Mouse (Mus musculus) ES-E14 (cell line): ENCODE data around the gene Ccdc57. TPM values are rescaled to one million over a fixed set of nuclear protein-coding genes. Genes with fewer than 3 reads are reported as not detected.

ENCODE experiments used
- DNase-seq: peaks from one replicate; pipeline ENCODE4 v3.0.0-alpha.2; 2013; ENCODE audit warnings: low read depth, low spot score
- H3K27ac ChIP-seq: 2 replicates; pipeline ENCODE4 v1.5.1; 2012; ENCODE audit warnings: low read depth, mild to moderate bottlenecking, low read length, moderate library complexity, mixed read lengths; ENCODE audit not compliant: poor library complexity, insufficient read depth, severe bottlenecking
- H3K36me3 ChIP-seq: 2 replicates; pipeline ENCODE4 v1.6.1; 2012; ENCODE audit warnings: mild to moderate bottlenecking, low read length, moderate library complexity, mixed read lengths; ENCODE audit not compliant: control insufficient read depth, poor library complexity, insufficient read depth, severe bottlenecking
- H3K4me1 ChIP-seq, 2 experiments: fragments of 150-350 bp in 1 of 2; sonication (generic) in 1 of 2; 2 replicates each; pipeline ENCODE4 v1.6.1; 2012; ENCODE audit warnings: low read length in 2 of 2, mild to moderate bottlenecking in 1 of 2, mixed read lengths in 1 of 2; ENCODE audit not compliant: control insufficient read depth in 2 of 2, insufficient read depth in 2 of 2, poor library complexity in 1 of 2
- H3K4me3 ChIP-seq, 2 experiments: fragments of 150-350 bp in 1 of 2; sonication (generic) in 1 of 2; 2 replicates each; pipeline ENCODE4 v1.5.1; 2012; ENCODE audit warnings: low read length in 2 of 2, low read depth in 1 of 2, mild to moderate bottlenecking in 1 of 2, mixed read lengths in 1 of 2; ENCODE audit not compliant: insufficient read depth in 1 of 2, poor library complexity in 1 of 2, severe bottlenecking in 1 of 2
- H3K9ac ChIP-seq: 2 replicates; pipeline ENCODE4 v1.6.1; 2012; ENCODE audit warnings: low read depth, mild to moderate bottlenecking, low read length, mixed read lengths; ENCODE audit not compliant: poor library complexity, insufficient read depth, severe bottlenecking
- H3K9me3 ChIP-seq: fragments of 150-350 bp; sonication (generic); 2 replicates; pipeline ENCODE4 v1.6.1; 2012; ENCODE audit warnings: low read depth, mild to moderate bottlenecking, low read length; ENCODE audit not compliant: control insufficient read depth, insufficient read depth
- CHD2 ChIP-seq: IDR thresholded peaks from 2 replicates; pipeline ENCODE4 v1.6.1; 2014; ENCODE audit warnings: mild to moderate bottlenecking, low read depth, low read length, inconsistent platforms
- HCFC1 ChIP-seq: IDR thresholded peaks from 2 replicates; pipeline ENCODE4 v1.6.1; 2012; ENCODE audit warnings: low read length, inconsistent platforms, borderline replicate concordance; ENCODE audit not compliant: insufficient read depth
- MAFK ChIP-seq: IDR thresholded peaks from 2 replicates; pipeline ENCODE4 v1.6.1; 2014; ENCODE audit warnings: mild to moderate bottlenecking, low read depth, low read length, inconsistent platforms; ENCODE audit not compliant: insufficient read depth
- ZC3H11A ChIP-seq: IDR thresholded peaks from 2 replicates; pipeline ENCODE4 v1.6.1; 2012; ENCODE audit warnings: low read depth, mild to moderate bottlenecking, inconsistent platforms, low read length, borderline replicate concordance
- ZNF384 ChIP-seq: IDR thresholded peaks from 2 replicates; pipeline ENCODE4 v1.6.1; 2012; ENCODE audit warnings: low read depth, low read length, inconsistent platforms
- in situ Hi-C, 2 experiments: fragments of 600-800 bp; cut with MboI; formaldehyde crosslinking; loops; one replicate each; pipeline ENCODE4 v1.15.1; 2025; ENCODE audit warnings: low sequenced_read_pairs in 2 of 2, inconsistent platforms in 1 of 2; ENCODE audit not compliant: unreplicated experiment in 2 of 2
- total RNA-seq: library from RNA; depleted of rRNA; stranded (reverse); fragments of 300-350 nt; gene quantifications from 2 replicates; pipeline ENCODE4 v1.2.3, GENCODE M21; 2012

Gene Ccdc57
- total RNA-seq, 1 experiment = 1.8 TPM

- H3K4me3 ChIP-seq = no peak overlapping the region
- TF ChIP-seq ZC3H11A (no peak), CHD2 (no peak), MAFK (no peak), HCFC1 (no peak), ZNF384 (no peak)
- H3K9me3 ChIP-seq = no peaks in the 10 kb centered on the region
- no peak overlapping the region for H3K27ac ChIP-seq
- H3K9ac ChIP-seq = no peak overlapping the region
- DNase-seq = no peak
- peaks cover 0 to 5% of the 10 kb centered on the region in 2 experiments; a peak in 1 of 4 replicates for H3K4me1 ChIP-seq
- in situ Hi-C loops = no loop called here
- peaks cover 10% of the 10 kb centered on the region; the same call in 1 of the 2 replicates for H3K36me3 ChIP-seq
Measured at GRCm38 (mm10) chr11:120898114-120898548, 34.5 kb downstream of the Ccdc57 start.

- H3K36me3 ChIP-seq = peaks cover 10% of the 10 kb centered on the region; the same call in 1 of the 2 replicates
- in situ Hi-C loops = no loop called here
- DNase-seq = no peak
- H3K4me1 ChIP-seq = no peaks in the 10 kb centered on the region
- no peak overlapping the region for H3K4me3 ChIP-seq
- no peak overlapping the region for H3K27ac ChIP-seq
- TF ChIP-seq ZC3H11A = no peak
- TF ChIP-seq MAFK = no peak
- TF ChIP-seq ZNF384 = no peak
- TF ChIP-seq CHD2 = no peak
- TF ChIP-seq HCFC1 = no peak
- H3K9me3 ChIP-seq = no peaks in the 10 kb centered on the region
- no peak overlapping the region for H3K9ac ChIP-seq
Measured at GRCm38 (mm10) chr11:120895441-120895840, 37.2 kb downstream of the Ccdc57 start.

- Histone ChIP-seq H3K36me3 (peaks cover 10% of the 10 kb centered on the region; the same call in 1 of the 2 replicates), H3K9ac (no peak overlapping the region), H3K27ac (no peak overlapping the region; the same call in 1 of the 2 replicates), H3K9me3 (no peaks in the 10 kb centered on the region), H3K4me1 (no peaks in the 10 kb centered on the region), H3K4me3 (no peak overlapping the region)
- no peak for DNase-seq
- in situ Hi-C loops = no loop called here
- TF ChIP-seq ZC3H11A (no peak), CHD2 (no peak), MAFK (no peak), ZNF384 (no peak)
Measured at GRCm38 (mm10) chr11:120894397-120894796, 38.3 kb downstream of the Ccdc57 start.

GRCm38 (mm10) chr11:120889216-120889615 is 43.5 kb downstream of the Ccdc57 start:
- DNase-seq = no peak
- Histone ChIP-seq H3K36me3 (peaks cover under 1% of the 10 kb centered on the region; the same call in 1 of the 2 replicates), H3K27ac (no peak overlapping the region), H3K4me3 (no peak overlapping the region), H3K4me1 (no peaks in the 10 kb centered on the region), H3K9ac (no peak overlapping the region), H3K9me3 (no peaks in the 10 kb centered on the region)
- no peak for TF ChIP-seq CHD2
- in situ Hi-C loops = no loop called here

GRCm38 (mm10) chr11:120888718-120889117 is 44.0 kb downstream of the Ccdc57 start:
- TF ChIP-seq ZNF384 (no peak), ZC3H11A (no peak), MAFK (no peak), HCFC1 (no peak), CHD2 (no peak)
- Histone ChIP-seq H3K4me1 (no peaks in the 10 kb centered on the region), H3K9ac (no peak overlapping the region), H3K36me3 (no peaks in the 10 kb centered on the region; the same call in 1 of the 2 replicates), H3K9me3 (no peaks in the 10 kb centered on the region), H3K4me3 (no peak overlapping the region), H3K27ac (no peak overlapping the region)
- in situ Hi-C loops = no loop called here
- DNase-seq = no peak
